Mouse (Mus musculus) hindbrain, postnatal 0 days (tissue): ENCODE data around the gene Sacm1l. TPM values are rescaled to one million over a fixed set of nuclear protein-coding genes. Genes with fewer than 3 reads are reported as not detected.
A peak's percentile ranks its signal among the peaks of the same experiment; 100 is the strongest.

ENCODE experiments used
- ATAC-seq: fragments of 200-750 bp; cut with Nextera tagmentation; 2 replicates; pipeline ENCODE4 v1.8.0; 2017; ENCODE audit warnings: mild to moderate bottlenecking, moderate TSS enrichment, moderate library complexity
- DNase-seq: peaks from one replicate; pipeline ENCODE4 v3.0.0-alpha.2; 2015; ENCODE audit warnings: low spot score
- H3K27ac ChIP-seq: fragments of 300-500 bp; sonication (generic); 2 replicates; pipeline ENCODE4 v1.5.1; 2014; ENCODE audit warnings: mild to moderate bottlenecking
- H3K27me3 ChIP-seq: fragments of 300-500 bp; sonication (generic); 2 replicates; pipeline ENCODE4 v1.6.1; 2014; ENCODE audit warnings: low read length, mixed read lengths; ENCODE audit not compliant: insufficient read depth
- H3K36me3 ChIP-seq: fragments of 300-500 bp; sonication (generic); 2 replicates; pipeline ENCODE4 v1.6.1; 2014; ENCODE audit warnings: low read length, mixed read lengths; ENCODE audit not compliant: insufficient read depth
- H3K4me1 ChIP-seq: fragments of 300-500 bp; sonication (generic); 2 replicates; pipeline ENCODE4 v1.6.1; 2014; ENCODE audit warnings: antibody characterized with exemption, low read length, mixed read lengths; ENCODE audit not compliant: insufficient read depth
- H3K4me2 ChIP-seq: fragments of 300-500 bp; sonication (generic); 2 replicates; pipeline ENCODE4 v1.6.1; 2014; ENCODE audit warnings: low read depth, mild to moderate bottlenecking, low read length, moderate library complexity, mixed read lengths
- H3K4me3 ChIP-seq: fragments of 300-500 bp; sonication (generic); 2 replicates; pipeline ENCODE4 v1.5.1; 2014; ENCODE audit warnings: low read length
- H3K9ac ChIP-seq: fragments of 300-500 bp; sonication (generic); replicated peaks from 2 replicates; pipeline ENCODE4 v1.6.1; 2014; ENCODE audit warnings: mild to moderate bottlenecking, low read length, moderate library complexity, mixed read lengths
- H3K9me3 ChIP-seq: fragments of 300-500 bp; sonication (generic); 2 replicates; pipeline ENCODE4 v1.6.1; 2016; ENCODE audit warnings: low read length, mixed read lengths
- CTCF ChIP-seq: IDR thresholded peaks from 2 replicates; pipeline ENCODE4 v1.5.1; 2016; ENCODE audit warnings: antibody characterized with exemption, control low read depth, low read depth
- WGBS: fragments of 180-500 bp; shearing (Covaris S2); extraction: QIAGEN DNeasy Blood & Tissue Kit; methylation state at CpG from one replicate; pipeline ENCODE4 v1.1.7; 2014; 5-methylcytosine and 5-hydroxymethylcytosine counted together
- polyA plus RNA-seq: library from polyadenylated mRNA; unstranded; fragments of >200 nt; fragmentation: Nextera tagmentation; extraction: Ambion mirVana; gene quantifications from 2 replicates; pipeline ENCODE4 v1.2.1, GENCODE M21; 2015
- total RNA-seq: library from RNA; depleted of rRNA; stranded (reverse); fragments of >200 nt; gene quantifications from 2 replicates; pipeline ENCODE4 v1.2.3, GENCODE M21; 2014

Gene Sacm1l
- total and polyA plus RNA-seq, 2 experiments from 2014 or later = 24.8 to 37.1 TPM

- TF ChIP-seq CTCF = no peak
- no peak overlapping the region for H3K4me2 ChIP-seq
- ATAC-seq (no peak), DNase-seq (no peak)
- no peak overlapping the region for H3K9ac ChIP-seq
- no peaks in the 10 kb centered on the region for H3K36me3 ChIP-seq
- WGBS = 92% methylated on average over 4 of the region's 4 CpGs
- H3K27me3 ChIP-seq = no peaks in the 10 kb centered on the region
- H3K27ac ChIP-seq = no peak overlapping the region
- no peak overlapping the region for H3K4me3 ChIP-seq
- H3K4me1 ChIP-seq = peaks cover 3% of the 10 kb centered on the region; the same call in 1 of the 2 replicates
- no peaks in the 10 kb centered on the region for H3K9me3 ChIP-seq
Observed at GRCm38 (mm10) chr9:123485561-123485960, 44.0 kb upstream of the Sacm1l start.

GRCm38 (mm10) chr9:123486635-123487034 is 42.9 kb upstream of the Sacm1l start:
- no peaks in the 10 kb centered on the region for H3K36me3 ChIP-seq
- ATAC-seq (no peak), DNase-seq (no peak)
- no peak for TF ChIP-seq CTCF
- H3K4me1 ChIP-seq = peaks cover 3% of the 10 kb centered on the region; the same call in 1 of the 2 replicates
- no peak overlapping the region for H3K9ac ChIP-seq
- WGBS = 73% methylated on average over 3 of the region's 3 CpGs
- H3K4me2 ChIP-seq = no peak overlapping the region
- no peaks in the 10 kb centered on the region for H3K9me3 ChIP-seq
- no peaks in the 10 kb centered on the region for H3K27me3 ChIP-seq
- H3K27ac ChIP-seq = no peak overlapping the region
- H3K4me3 ChIP-seq = no peak overlapping the region

GRCm38 (mm10) chr9:123489073-123489472 is 40.5 kb upstream of the Sacm1l start:
- Histone ChIP-seq H3K27me3 (no peaks in the 10 kb centered on the region), H3K4me2 (no peak overlapping the region), H3K27ac (no peak overlapping the region), H3K4me1 (peaks cover 3% of the 10 kb centered on the region; the same call in 1 of the 2 replicates), H3K9ac (no peak overlapping the region), H3K4me3 (no peak overlapping the region), H3K36me3 (no peaks in the 10 kb centered on the region), H3K9me3 (no peaks in the 10 kb centered on the region)
- ATAC-seq (no peak), DNase-seq (no peak)
- 75% methylated on average over 2 of the region's 2 CpGs for whole genome bisulfite sequencing
- TF ChIP-seq CTCF = no peak

GRCm38 (mm10) chr9:123489727-123490343 is 39.7 kb upstream of the Sacm1l start:
- Histone ChIP-seq H3K9me3 (no peaks in the 10 kb centered on the region), H3K4me1 (peaks cover 3% of the 10 kb centered on the region; the same call in 1 of the 2 replicates)

GRCm38 (mm10) chr9:123490930-123491329 is 38.6 kb upstream of the Sacm1l start:
- Histone ChIP-seq H3K4me3 (no peak overlapping the region), H3K4me1 (peaks cover 3% of the 10 kb centered on the region; the same call in 1 of the 2 replicates), H3K36me3 (no peaks in the 10 kb centered on the region), H3K9me3 (no peaks in the 10 kb centered on the region), H3K27ac (no peak overlapping the region), H3K4me2 (no peak overlapping the region), H3K9ac (no peak overlapping the region), H3K27me3 (no peaks in the 10 kb centered on the region)
- DNase-seq (no peak), ATAC-seq (no peak)
- no peak for TF ChIP-seq CTCF
- 64% methylated on average over 5 of the region's 5 CpGs for WGBS

More at GRCm38 (mm10) chr9:123489727-123490343, 39.7 kb upstream of the Sacm1l start:
- TF ChIP-seq CTCF = no peak
- no peak for DNase-seq
- Histone ChIP-seq H3K36me3 (no peaks in the 10 kb centered on the region), H3K4me3 (no peak overlapping the region), H3K9ac (no peak overlapping the region), H3K27ac (no peak overlapping the region), H3K4me2 (no peak overlapping the region), H3K27me3 (no peaks in the 10 kb centered on the region)
- 73% methylated on average over 9 of the region's 9 CpGs for WGBS
- ATAC-seq = no peak

- DNase-seq (peak; percentile 79), ATAC-seq (peak; percentile 91)
- 51% methylated on average over 9 of the region's 9 CpGs for WGBS
- TF ChIP-seq CTCF = no peak
- H3K9ac ChIP-seq = no peak overlapping the region
- H3K9me3 ChIP-seq = no peaks in the 10 kb centered on the region
- H3K27me3 ChIP-seq = no peaks in the 10 kb centered on the region
- H3K4me2 ChIP-seq = no peak overlapping the region; the same call in 1 of the 2 replicates
- H3K27ac ChIP-seq = peak overlapping the region; percentile 42; the same call in 1 of the 2 replicates
- no peaks in the 10 kb centered on the region for H3K36me3 ChIP-seq
- H3K4me1 ChIP-seq = no peaks in the 10 kb centered on the region
- no peak overlapping the region for H3K4me3 ChIP-seq
Observed at GRCm38 (mm10) chr9:123491917-123492585, 37.5 kb upstream of the Sacm1l start.

- no peak overlapping the region for H3K4me3 ChIP-seq
- DNase-seq (no peak), ATAC-seq (no peak)
- no peaks in the 10 kb centered on the region for H3K9me3 ChIP-seq
- no peak overlapping the region for H3K27ac ChIP-seq
- H3K9ac ChIP-seq = no peak overlapping the region
- no peak overlapping the region for H3K4me2 ChIP-seq
- no peaks in the 10 kb centered on the region for H3K36me3 ChIP-seq
- H3K4me1 ChIP-seq = no peaks in the 10 kb centered on the region
- 29% methylated on average over 13 of the region's 13 CpGs for WGBS
- TF ChIP-seq CTCF = no peak
- H3K27me3 ChIP-seq = no peaks in the 10 kb centered on the region
Observed at GRCm38 (mm10) chr9:123496665-123497064, 32.9 kb upstream of the Sacm1l start.
